In genomic region chr9:9899070-9899469, GRCm38 (mm10) we compare ENCODE assay signal across 9 mouse cellular contexts.
DNase-seq lines count a peak whose midpoint lies in the region; ATAC-seq lines count a peak whose summit lies in the region.
"Had no signal": no experiment of that assay in that cellular context is flagged by ENCODE, and none has a peak within 500 bp of the region (broad histone marks: within the 10 kb centered on the region; RNA-seq: fewer than 3 reads in every experiment).

No protein-coding gene starts in this region.

- no peaks in the 10 kb centered on the region for H3K36me3 ChIP-seq in hindbrain, embryonic 16.5 days (ENCODE audit: control insufficient read depth, insufficient read depth, low read length)

- 35% methylated on average over 5 of the region's 5 CpGs for WGBS in hindbrain, embryonic 16.5 days

- no peak overlapping the region for H3K9ac ChIP-seq in hindbrain, embryonic 16.5 days (ENCODE audit: low read depth, low read length)
- H3K9ac ChIP-seq: liver, postnatal 0 days had no signal

- no peaks in the 10 kb centered on the region for H3K4me1 ChIP-seq in hindbrain, embryonic 16.5 days (ENCODE audit: control insufficient read depth, insufficient read depth, low read depth, low read length)

- H3K27ac ChIP-seq in hindbrain, embryonic 16.5 days (ENCODE audit: low read depth, low read length): no peak overlapping the region

- H3K4me3 ChIP-seq in hindbrain, embryonic 16.5 days (ENCODE audit: low read length): no peak overlapping the region

- no peaks in the 10 kb centered on the region for H3K9me3 ChIP-seq in hindbrain, embryonic 16.5 days (ENCODE audit: control insufficient read depth, low read length)

- no peak overlapping the region for H3K4me2 ChIP-seq in hindbrain, embryonic 16.5 days (ENCODE audit: low read length)

- peak; percentile 91 for ATAC-seq in hindbrain, embryonic 16.5 days
- ATAC-seq: liver, postnatal 0 days had no signal

- peak; percentile 11 for DNase-seq in adrenal gland, postnatal 25 days
- DNase-seq in adrenal gland, postnatal 4 days (ENCODE audit: low spot score in 2 of 2): no peak
- peak; percentile 67 for DNase-seq in cerebellum, adult 11-12 months
- DNase-seq in left cerebral cortex, postnatal 36 days (ENCODE audit: low spot score in 2 of 2): peak; percentile 53 to 61
- DNase-seq in lung, adult 18-20 months: no peak
- no peak for DNase-seq in urinary bladder, adult 2 months (ENCODE audit: low spot score)
- no peak for DNase-seq in spleen, postnatal 14 days (ENCODE audit: low spot score in 2 of 2)
- DNase-seq: liver, postnatal 0 days had no signal

- H3K27me3 ChIP-seq in hindbrain, embryonic 16.5 days (replicated peaks; ENCODE audit: control insufficient read depth, insufficient read depth, low read length): no peaks in the 10 kb centered on the region

- intact Hi-C loops in left cerebral cortex, postnatal 36 days (cut with DNase I): no loop called here

Comparison
In these comparisons a context has a peak if more than half of its experiments do, and no peak if none do; other contexts are left out.
1. DNase-seq: peak in adrenal gland, postnatal 25 days (single experiment), cerebellum, adult 11-12 months (single experiment) and left cerebral cortex, postnatal 36 days (2 of 2); none in adrenal gland, postnatal 4 days (0 of 2), lung, adult 18-20 months (0 of 2), urinary bladder, adult 2 months (single experiment) and spleen, postnatal 14 days (0 of 2).